Mouse (Mus musculus) CH12.LX (cell line): Measurements from ENCODE around the gene Gm12569. TPM values are rescaled to one million over a fixed set of nuclear protein-coding genes. Genes with fewer than 3 reads are reported as not detected.
A peak's percentile ranks its signal among the peaks of the same experiment; 100 is the strongest.

ENCODE experiments used
- DNase-seq: peaks from one replicate; pipeline ENCODE4 v3.0.0-alpha.2; 2013; ENCODE audit errors: extremely low read depth
- H3K27ac ChIP-seq: 2 replicates; pipeline ENCODE4 v1.5.1; 2012; ENCODE audit warnings: low read depth, mild to moderate bottlenecking, control low read depth, moderate library complexity; ENCODE audit not compliant: insufficient read depth
- H3K27me3 ChIP-seq: replicated peaks from 2 replicates; pipeline ENCODE3; 2012; ENCODE audit warnings: inconsistent platforms
- H3K36me3 ChIP-seq, 2 experiments: replicated peaks in 1 of 2; 2 replicates each; pipeline versions ENCODE3 to v1.6.1; 2012; ENCODE audit warnings: inconsistent platforms in 1 of 2, low read length in 1 of 2, mild to moderate bottlenecking in 1 of 2, mixed read lengths in 1 of 2, moderate library complexity in 1 of 2; ENCODE audit not compliant: control insufficient read depth in 1 of 2, insufficient read depth in 1 of 2
- H3K4me1 ChIP-seq, 2 experiments: 2 replicates each; pipeline ENCODE4 v1.6.1; 2012; ENCODE audit warnings: inconsistent platforms in 1 of 2, moderate library complexity in 1 of 2; ENCODE audit not compliant: insufficient read depth in 2 of 2, control insufficient read depth in 1 of 2
- H3K4me2 ChIP-seq: 2 replicates; pipeline ENCODE4 v1.6.1; 2012; ENCODE audit warnings: low read depth, mild to moderate bottlenecking, control low read depth; ENCODE audit not compliant: poor library complexity, insufficient read depth, severe bottlenecking
- H3K4me3 ChIP-seq, 3 experiments: fragments of 150-350 bp in 1 of 3; sonication (generic) in 1 of 3; replicated peaks in 1 of 3; 2 replicates each; pipeline versions ENCODE3 to v1.5.1; 2011 to 2012; ENCODE audit warnings: low read depth in 2 of 3, low read length in 2 of 3, mild to moderate bottlenecking in 2 of 3, moderate library complexity in 2 of 3, control low read depth in 1 of 3, improper control_type of control experiment in 1 of 3, inconsistent platforms in 1 of 3, mixed read lengths in 1 of 3; ENCODE audit not compliant: poor library complexity in 1 of 3
- H3K79me2 ChIP-seq: replicated peaks from 2 replicates; pipeline ENCODE4 v1.6.1; 2012; ENCODE audit warnings: mild to moderate bottlenecking, moderate library complexity; ENCODE audit not compliant: control insufficient read depth, poor library complexity, insufficient read depth, severe bottlenecking; ENCODE audit errors: extremely low read depth
- H3K9ac ChIP-seq: 2 replicates; pipeline ENCODE4 v1.6.1; 2012; ENCODE audit warnings: low read depth, mild to moderate bottlenecking, control low read depth, moderate library complexity; ENCODE audit not compliant: insufficient read depth
- H3K9me3 ChIP-seq: replicated peaks from 2 replicates; pipeline ENCODE3; 2012; ENCODE audit warnings: low read length, inconsistent platforms, mixed read lengths
- BHLHE40 ChIP-seq: IDR thresholded peaks from 2 replicates; pipeline ENCODE4 v1.6.1; 2011; ENCODE audit warnings: mild to moderate bottlenecking, low read depth, low read length, improper control_type of control experiment
- CHD2 ChIP-seq: IDR thresholded peaks from 2 replicates; pipeline ENCODE4 v1.6.1; 2011; ENCODE audit warnings: low read length, improper control_type of control experiment
- E2F4 ChIP-seq: IDR thresholded peaks from 2 replicates; pipeline ENCODE4 v1.6.1; 2011; ENCODE audit warnings: low read depth, low read length, improper control_type of control experiment; ENCODE audit not compliant: insufficient replicate concordance
- ELF1 ChIP-seq: IDR thresholded peaks from 2 replicates; pipeline ENCODE4 v1.6.1; 2014; ENCODE audit warnings: low read depth, mild to moderate bottlenecking, inconsistent platforms, low read length, improper control_type of control experiment
- ETS1 ChIP-seq: conservative IDR thresholded peaks from 2 replicates; pipeline ENCODE4 v1.6.1; 2012; ENCODE audit warnings: low read depth, mild to moderate bottlenecking, inconsistent platforms, low read length, improper control_type of control experiment, moderate library complexity
- GABPA ChIP-seq: IDR thresholded peaks from 2 replicates; pipeline ENCODE4 v1.6.1; 2012; ENCODE audit warnings: low read depth, low read length, improper control_type of control experiment, inconsistent platforms; ENCODE audit not compliant: insufficient replicate concordance
- IRF4 ChIP-seq: IDR thresholded peaks from 2 replicates; pipeline ENCODE4 v1.6.1; 2014; ENCODE audit warnings: low read depth, mild to moderate bottlenecking, inconsistent platforms, low read length, improper control_type of control experiment
- JUN ChIP-seq: IDR thresholded peaks from 2 replicates; pipeline ENCODE4 v1.6.1; 2011; ENCODE audit warnings: low read depth, mild to moderate bottlenecking, low read length, improper control_type of control experiment, moderate library complexity; ENCODE audit not compliant: insufficient read depth
- JUND ChIP-seq: conservative IDR thresholded peaks from 2 replicates; pipeline ENCODE4 v1.6.1; 2011; ENCODE audit warnings: low read depth, low read length, improper control_type of control experiment
- KAT2A ChIP-seq: IDR thresholded peaks from 2 replicates; pipeline ENCODE4 v1.6.1; 2012; ENCODE audit warnings: low read length, improper control_type of control experiment, inconsistent platforms; ENCODE audit not compliant: insufficient replicate concordance
- MAFK ChIP-seq: IDR thresholded peaks from 2 replicates; pipeline ENCODE4 v1.6.1; 2011; ENCODE audit warnings: low read length, improper control_type of control experiment; ENCODE audit not compliant: insufficient replicate concordance
- MAX ChIP-seq: IDR thresholded peaks from 2 replicates; pipeline ENCODE4 v1.6.1; 2011; ENCODE audit warnings: low read length, improper control_type of control experiment
- MAZ ChIP-seq: IDR thresholded peaks from 2 replicates; pipeline ENCODE4 v1.6.1; 2012; ENCODE audit warnings: low read depth, mild to moderate bottlenecking, inconsistent platforms, low read length, improper control_type of control experiment, moderate library complexity
- MXI1 ChIP-seq: IDR thresholded peaks from 2 replicates; pipeline ENCODE4 v1.6.1; 2011; ENCODE audit warnings: mild to moderate bottlenecking, low read depth, low read length, improper control_type of control experiment
- MYC ChIP-seq: IDR thresholded peaks from 2 replicates; pipeline ENCODE4 v1.6.1; 2011; ENCODE audit warnings: low read depth, mild to moderate bottlenecking, improper control_type of control experiment, low read length
- NRF1 ChIP-seq: IDR thresholded peaks from 2 replicates; pipeline ENCODE4 v1.6.1; 2014; ENCODE audit warnings: low read depth, mild to moderate bottlenecking, inconsistent platforms, low read length, improper control_type of control experiment, moderate library complexity
- PAX5 ChIP-seq: IDR thresholded peaks from 2 replicates; pipeline ENCODE4 v1.6.1; 2012; ENCODE audit warnings: low read length, inconsistent platforms, mixed read lengths
- SIN3A ChIP-seq: IDR thresholded peaks from 2 replicates; pipeline ENCODE4 v1.6.1; 2012; ENCODE audit warnings: low read length, improper control_type of control experiment, inconsistent platforms
- SMC3 ChIP-seq: IDR thresholded peaks from 2 replicates; pipeline ENCODE4 v1.6.1; 2011; ENCODE audit warnings: low read depth, low read length, improper control_type of control experiment
- TBP ChIP-seq: conservative IDR thresholded peaks from 2 replicates; pipeline ENCODE4 v1.6.1; 2011; ENCODE audit warnings: low read depth, low read length, improper control_type of control experiment
- TCF12 ChIP-seq: IDR thresholded peaks from 2 replicates; pipeline ENCODE4 v1.6.1; 2014; ENCODE audit warnings: low read depth, mild to moderate bottlenecking, inconsistent platforms, low read length, improper control_type of control experiment
- UBTF ChIP-seq: IDR thresholded peaks from 2 replicates; pipeline ENCODE4 v1.6.1; 2012; ENCODE audit warnings: low read depth, mild to moderate bottlenecking, inconsistent platforms, low read length, improper control_type of control experiment, moderate library complexity
- USF2 ChIP-seq: conservative IDR thresholded peaks from 2 replicates; pipeline ENCODE4 v1.6.1; 2011; ENCODE audit warnings: low read depth, low read length, improper control_type of control experiment
- dilution Hi-C: fragments of 300-500 bp; cut with MboI; formaldehyde crosslinking; loops from 2 replicates; pipeline ENCODE4 v1.14.3; 2020; ENCODE audit warnings: low sequenced_read_pairs; ENCODE audit not compliant: extremely low pct_unique_long_range_greater_than_20kb, extremely low pct_ligation_motif_present
- in situ Hi-C: fragments of 300-500 bp; cut with MboI; formaldehyde crosslinking; loops from 3 replicates; pipeline ENCODE4 v1.14.3; 2019; ENCODE audit warnings: low sequenced_read_pairs, low pct_ligation_motif_present, low pct_unique_long_range_greater_than_20kb, mixed read lengths
- polyA plus RNA-seq: library from polyadenylated mRNA; unstranded; fragments of >175 nt; gene quantifications from 2 replicates; pipeline ENCODE4 v1.2.1, GENCODE M21; 2012; ENCODE audit warnings: low read depth; ENCODE audit not compliant: insufficient read length
- total RNA-seq, 2 experiments: library from RNA; depleted of rRNA; stranded (reverse); fragments of 300-350 nt in 1 of 2; fragments of >200 nt in 1 of 2; gene quantifications; 2 replicates each; pipeline ENCODE4 v1.2.3; 2012 to 2014

The Gm12569 gene
- total and polyA plus RNA-seq, 3 experiments = 2.0 to 5.9 (median 2.1) TPM

- dilution Hi-C loops (no loop called here), in situ Hi-C loops (no loop called here)
- peaks cover 4 to 30% of the 10 kb centered on the region in 2 experiments for H3K36me3 ChIP-seq
- TF ChIP-seq MAZ (no peak), GABPA (no peak), NRF1 (no peak)
- peak overlapping the region; percentile 75 for H3K4me2 ChIP-seq
- peaks cover 15% of the 10 kb centered on the region for H3K27me3 ChIP-seq
- H3K9ac ChIP-seq = peak overlapping the region; percentile 42; the same call in 1 of the 2 replicates
- peak overlapping the region; percentile 58 to 92 (median 58) for H3K4me3 ChIP-seq
- H3K4me1 ChIP-seq = peaks cover 2 to 23% of the 10 kb centered on the region in 2 experiments; a peak in 3 of 4 replicates
- H3K9me3 ChIP-seq = no peaks in the 10 kb centered on the region
- H3K79me2 ChIP-seq = peaks cover 3% of the 10 kb centered on the region; the same call in 1 of the 2 replicates
- H3K27ac ChIP-seq = 0 out of 2 replicates have a peak overlapping the region, but pooled peaks have one; percentile 5
- DNase-seq = peak; percentile 34
Observed at GRCm38 (mm10) chr11:51219396-51219980, 785 bp upstream of the Gm12569 start.

- H3K79me2 ChIP-seq = no peaks in the 10 kb centered on the region
- peaks cover 27% of the 10 kb centered on the region for H3K27me3 ChIP-seq
- no peak overlapping the region for H3K4me3 ChIP-seq
- H3K36me3 ChIP-seq = peaks cover 0 to 11% of the 10 kb centered on the region in 2 experiments
- no peak overlapping the region for H3K4me2 ChIP-seq
- in situ Hi-C loops = no loop called here
- no peak for DNase-seq
- dilution Hi-C loops = no loop called here
- no peak overlapping the region for H3K9ac ChIP-seq
- H3K9me3 ChIP-seq = no peaks in the 10 kb centered on the region
- no peaks in the 10 kb centered on the region; a peak in 1 of 4 replicates for H3K4me1 ChIP-seq
- H3K27ac ChIP-seq = no peak overlapping the region
- TF ChIP-seq TBP (no peak), USF2 (no peak), JUN (no peak), NRF1 (no peak), MAFK (no peak), ETS1 (no peak), PAX5 (no peak), KAT2A (no peak), IRF4 (no peak), TCF12 (no peak)
Observed at GRCm38 (mm10) chr11:51227104-51227503, 6.8 kb downstream of the Gm12569 start.

- Histone ChIP-seq H3K27ac (no peak overlapping the region), H3K79me2 (no peaks in the 10 kb centered on the region), H3K27me3 (peaks cover 10% of the 10 kb centered on the region), H3K4me1 (no peaks in the 10 kb centered on the region), H3K4me2 (no peak overlapping the region), H3K4me3 (no peak overlapping the region), H3K36me3 (peaks cover 16 to 38% of the 10 kb centered on the region in 2 experiments), H3K9ac (no peak overlapping the region), H3K9me3 (no peaks in the 10 kb centered on the region)
- DNase-seq = no peak
- TF ChIP-seq UBTF (no peak), MAX (no peak), NRF1 (no peak), E2F4 (no peak), GABPA (no peak), JUND (no peak), JUN (no peak), SMC3 (no peak), CHD2 (no peak), ELF1 (no peak), USF2 (no peak), MYC (no peak), KAT2A (no peak), ETS1 (no peak), MXI1 (no peak), TCF12 (no peak), MAZ (no peak), SIN3A (no peak), BHLHE40 (no peak)
- dilution Hi-C loops = no loop called here
- in situ Hi-C loops = no loop called here
Observed at GRCm38 (mm10) chr11:51234626-51235025, 14.4 kb downstream of the Gm12569 start.
